Mouse (Mus musculus): Measurements from ENCODE around the gene Clcn2. TPM values are rescaled to one million over a fixed set of nuclear protein-coding genes. Genes with fewer than 3 reads are reported as not detected.

The Clcn2 gene
- 1.6 TPM in 2 replicates for polyA plus RNA-seq (2015; fragmentation: Nextera tagmentation; extraction: Ambion mirVana)

DNA sequence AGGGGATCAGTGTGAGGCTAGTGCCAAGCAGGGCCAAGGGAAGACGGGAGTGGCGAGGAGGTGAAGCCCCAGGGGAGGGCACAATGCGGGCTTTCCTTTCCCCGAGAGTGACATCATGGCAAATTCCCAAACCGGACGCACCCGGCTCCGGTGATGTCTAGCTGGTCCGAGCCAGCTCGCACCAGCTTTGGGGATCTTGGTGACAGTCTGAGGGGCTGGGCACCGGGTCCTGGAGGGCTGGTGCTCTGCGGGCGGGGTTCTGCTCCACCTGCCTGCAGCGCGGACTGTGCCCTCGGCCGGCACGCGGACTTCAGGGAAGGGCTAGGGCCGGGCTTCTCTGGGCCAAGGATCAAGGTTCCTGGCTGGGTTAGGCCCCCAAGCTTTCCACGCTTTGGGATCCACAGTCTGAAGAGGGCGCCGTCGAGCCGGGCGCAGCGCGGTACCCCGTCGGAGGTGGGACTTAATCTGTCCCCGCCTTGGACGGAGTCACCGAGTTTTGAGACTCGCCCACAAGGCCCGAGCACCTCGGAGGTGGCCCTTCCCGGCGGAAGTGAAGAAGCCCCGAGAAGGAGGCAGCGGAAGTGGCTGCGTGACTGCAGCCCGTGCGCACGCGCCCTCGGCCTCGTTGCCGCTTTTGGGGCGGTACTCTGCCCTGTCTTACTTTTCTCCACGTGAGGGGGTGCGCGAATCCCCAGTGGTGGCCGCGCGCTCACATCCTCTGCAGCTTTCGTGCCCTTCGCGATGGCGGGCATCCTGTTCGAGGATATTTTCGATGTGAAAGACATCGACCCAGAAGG lies at the start of gene Clcn2, which contains the start of gene Polr2h:
TSS of gene Clcn2 (minus strand) at position 566 of the 797 bp plus-strand sequence.
TSS of gene Polr2h (plus strand) at position 485 of the 797 bp plus-strand sequence.

DNA sequence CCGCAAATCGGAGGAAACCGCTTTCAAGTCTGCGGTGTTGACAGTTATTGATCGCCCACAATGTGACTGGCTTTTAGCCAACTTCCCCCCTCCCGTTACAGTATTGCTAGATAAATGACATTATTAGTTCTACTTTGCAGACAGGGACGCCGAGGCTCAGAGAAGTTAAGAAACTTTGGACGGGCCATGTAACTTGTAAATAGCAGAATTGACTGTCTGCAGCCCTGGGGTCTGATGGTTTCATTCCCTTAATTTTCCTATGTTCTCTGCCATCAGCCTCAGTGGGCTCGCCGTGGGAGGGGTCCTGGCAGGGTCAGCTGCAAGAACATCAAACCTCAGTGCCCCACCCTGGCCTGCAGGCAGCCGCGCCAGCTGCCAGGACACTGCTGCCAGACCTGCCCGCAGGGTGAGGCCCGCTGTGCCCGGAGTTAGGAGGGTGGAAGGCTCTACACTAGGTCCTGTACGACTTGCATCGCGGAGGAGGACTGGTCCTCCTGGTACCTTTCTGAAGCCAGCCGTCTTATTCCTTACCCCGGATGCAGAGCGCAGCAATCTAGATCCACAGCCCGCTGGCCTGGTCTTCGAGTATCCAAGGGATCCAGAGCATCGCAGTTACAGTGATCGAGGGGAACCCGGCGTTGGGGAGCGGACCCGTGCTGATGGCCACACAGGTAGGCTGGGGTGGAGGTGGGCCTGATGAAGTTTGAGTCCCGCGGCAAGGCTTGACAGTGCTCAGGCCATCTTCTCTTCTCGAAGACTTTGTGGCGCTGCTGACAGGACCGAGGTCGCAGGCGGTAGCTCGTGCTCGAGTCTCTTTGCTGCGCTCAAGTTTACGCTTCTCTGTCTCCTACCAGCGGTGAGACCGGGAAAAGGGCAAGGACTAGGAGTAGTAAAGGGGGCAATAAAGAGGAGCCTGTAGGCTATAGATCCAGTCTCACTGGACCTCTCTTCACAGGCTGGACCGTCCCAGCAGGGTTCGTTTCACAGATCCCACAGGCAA lies 16.5 kb upstream of the Clcn2 start, which contains the start of gene Thpo:
TSS of gene Thpo (minus strand) at position 781 of the 1,000 bp plus-strand sequence.

DNA sequence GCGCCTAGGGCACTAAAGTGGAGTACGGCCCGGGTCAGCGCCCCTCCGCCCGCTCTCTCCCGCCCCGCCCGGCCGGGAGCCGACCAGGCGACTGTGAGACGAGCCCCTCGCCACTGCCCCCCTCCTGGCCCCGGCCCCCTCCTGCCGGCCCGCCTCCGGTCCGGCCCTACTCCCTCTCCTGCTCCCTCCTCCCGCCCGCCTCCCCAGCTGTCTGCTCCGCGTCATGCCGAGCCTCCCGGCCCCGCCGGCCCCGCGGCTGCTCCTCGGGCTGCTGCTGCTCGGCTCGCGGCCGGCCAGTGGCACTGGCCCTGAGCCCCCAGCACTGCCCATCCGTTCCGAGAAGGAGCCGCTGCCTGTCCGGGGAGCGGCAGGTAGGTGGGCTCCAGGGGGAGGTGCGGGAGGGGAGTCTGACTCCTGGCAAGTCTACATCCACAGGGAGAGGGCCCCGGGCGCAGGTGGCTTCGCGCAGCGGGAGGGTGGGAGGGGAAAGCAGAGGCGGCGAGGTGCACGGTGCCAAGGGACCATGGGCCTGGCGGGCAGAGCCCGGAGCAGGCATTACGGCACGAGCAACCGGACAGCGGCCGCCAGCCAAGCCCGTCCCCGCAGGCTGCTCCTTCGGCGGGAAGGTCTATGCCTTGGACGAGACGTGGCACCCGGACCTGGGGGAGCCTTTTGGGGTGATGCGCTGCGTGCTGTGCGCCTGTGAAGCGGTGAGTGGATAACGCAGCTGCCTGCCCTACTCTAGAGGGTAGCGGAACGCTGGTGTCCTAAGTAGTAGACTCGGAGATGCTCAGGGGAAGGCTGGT lies 15.6 kb upstream of the Clcn2 start, which contains the start of gene Chrd:
TSS of gene Chrd (plus strand) at position 203 of the 806 bp plus-strand sequence.

DNA sequence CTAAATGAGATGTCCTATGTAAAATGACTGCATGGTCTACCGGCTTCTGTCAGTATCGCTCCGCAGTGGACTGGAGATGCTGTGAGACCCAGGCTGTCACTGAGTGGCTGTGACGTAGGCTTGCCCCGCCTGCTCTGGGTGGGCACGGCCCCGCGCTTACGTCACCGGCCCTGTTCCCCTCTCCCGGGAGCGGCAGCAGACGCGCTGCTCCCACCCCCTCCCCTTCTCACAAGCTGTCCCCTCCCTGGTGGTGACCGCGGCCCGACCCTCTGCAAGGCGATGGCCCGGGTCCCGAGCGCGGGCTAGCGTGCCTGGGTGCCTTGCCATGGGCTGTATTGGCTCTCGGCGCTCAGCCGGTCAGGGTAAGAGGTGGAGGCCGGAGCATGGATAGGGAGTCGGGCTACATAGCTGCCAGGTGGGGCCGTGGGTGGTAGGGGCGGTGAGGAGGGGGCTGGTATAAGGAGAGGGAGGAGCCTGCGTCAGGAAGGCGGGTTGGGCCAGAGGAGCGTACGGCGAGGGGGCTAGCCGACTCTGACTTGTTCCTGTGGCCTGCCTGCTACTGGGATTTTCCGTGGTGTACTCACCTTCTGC lies 24.3 kb downstream of the Clcn2 start, which contains the start of gene Fam131a:
TSS of gene Fam131a (plus strand) at position 131 of the 591 bp plus-strand sequence.

DNA sequence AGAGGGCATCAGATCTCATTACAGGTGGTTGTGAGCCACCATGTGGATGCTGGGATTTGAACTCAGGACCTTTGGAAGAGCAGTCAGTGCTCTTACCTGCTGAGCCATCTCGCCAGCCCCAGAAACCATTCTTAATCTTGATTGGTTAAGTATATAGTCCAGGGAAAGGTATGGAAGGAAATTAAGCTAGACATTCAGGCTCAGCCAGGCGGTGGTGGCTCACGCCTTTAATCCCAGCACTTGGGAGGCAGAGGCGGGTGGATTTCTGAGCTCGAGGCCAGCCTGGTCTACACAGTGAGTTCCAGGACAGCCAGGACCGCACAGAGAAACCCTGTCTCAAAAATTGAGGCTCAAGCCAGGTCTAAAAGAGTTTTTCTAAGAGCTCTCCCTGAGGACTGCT lies 49.5 kb downstream of the Clcn2 start, which contains the start of gene Eif4g1:
TSS of gene Eif4g1 (plus strand) at position 301 of the 400 bp plus-strand sequence.

Other genes starting within 250 kb of the Clcn2 start
- 45.5 and 53.1 TPM in 2 replicates for gene Eif2b5, start 218.9 kb downstream of the Clcn2 start, polyA plus RNA-seq (2015; fragmentation: Nextera tagmentation; extraction: Ambion mirVana)
- 16.3 and 18.4 TPM in 2 replicates for gene Dvl3, start 200.8 kb downstream of the Clcn2 start, polyA plus RNA-seq (2015; fragmentation: Nextera tagmentation; extraction: Ambion mirVana)
- gene Ap2m1, start 182.3 kb downstream of the Clcn2 start, polyA plus RNA-seq (2015; fragmentation: Nextera tagmentation; extraction: Ambion mirVana) = 388 and 392 TPM in 2 replicates
- 27.3 and 32.1 TPM in 2 replicates for gene Abcf3, start 169.2 kb downstream of the Clcn2 start, polyA plus RNA-seq (2015; fragmentation: Nextera tagmentation; extraction: Ambion mirVana)
- gene Vwa5b2, start 128.3 kb downstream of the Clcn2 start, polyA plus RNA-seq (2015; fragmentation: Nextera tagmentation; extraction: Ambion mirVana) = 1.4 and 2.5 TPM in 2 replicates
- 14.9 and 18.2 TPM in 2 replicates for gene Eef1akmt4, start 106.2 kb downstream of the Clcn2 start, polyA plus RNA-seq (2015; fragmentation: Nextera tagmentation; extraction: Ambion mirVana)
- gene Gm49333, start 106.1 kb downstream of the Clcn2 start, polyA plus RNA-seq (2015; fragmentation: Nextera tagmentation; extraction: Ambion mirVana) = not detected in 2 replicates
- gene Alg3, start 106.0 kb downstream of the Clcn2 start, polyA plus RNA-seq (2015; fragmentation: Nextera tagmentation; extraction: Ambion mirVana) = 27.5 and 30.5 TPM in 2 replicates
- gene Camk2n2, start 96.5 kb downstream of the Clcn2 start, polyA plus RNA-seq (2015; fragmentation: Nextera tagmentation; extraction: Ambion mirVana) = 0.48 and 0.58 TPM in 2 replicates
- gene Ece2, start 87.9 kb downstream of the Clcn2 start, polyA plus RNA-seq (2015; fragmentation: Nextera tagmentation; extraction: Ambion mirVana) = 0.42 and 0.94 TPM in 2 replicates
- gene Psmd2, start 66.1 kb downstream of the Clcn2 start, polyA plus RNA-seq (2015; fragmentation: Nextera tagmentation; extraction: Ambion mirVana) = 175 and 183 TPM in 2 replicates
- gene Eif4g1, start 49.4 kb downstream of the Clcn2 start, polyA plus RNA-seq (2015; fragmentation: Nextera tagmentation; extraction: Ambion mirVana) = 106 and 116 TPM in 2 replicates
- 10.9 TPM in 2 replicates for gene Fam131a, start 24.5 kb downstream of the Clcn2 start, polyA plus RNA-seq (2015; fragmentation: Nextera tagmentation; extraction: Ambion mirVana)
- 52.9 and 58.7 TPM in 2 replicates for gene Polr2h, start 81 bp downstream of the Clcn2 start, polyA plus RNA-seq (2015; fragmentation: Nextera tagmentation; extraction: Ambion mirVana)
- gene Chrd, start 15.4 kb upstream of the Clcn2 start, polyA plus RNA-seq (2015; fragmentation: Nextera tagmentation; extraction: Ambion mirVana) = 9.1 and 11.0 TPM in 2 replicates
- 0.46 and 1.3 TPM in 2 replicates for gene Thpo, start 16.8 kb upstream of the Clcn2 start, polyA plus RNA-seq (2015; fragmentation: Nextera tagmentation; extraction: Ambion mirVana)